Mouse (Mus musculus): Measurements from ENCODE around the gene Rph3a. TPM values are rescaled to one million over a fixed set of nuclear protein-coding genes. Genes with fewer than 3 reads are reported as not detected.

The Rph3a gene
- total and polyA plus RNA-seq, 3 experiments: not detected

DNA sequence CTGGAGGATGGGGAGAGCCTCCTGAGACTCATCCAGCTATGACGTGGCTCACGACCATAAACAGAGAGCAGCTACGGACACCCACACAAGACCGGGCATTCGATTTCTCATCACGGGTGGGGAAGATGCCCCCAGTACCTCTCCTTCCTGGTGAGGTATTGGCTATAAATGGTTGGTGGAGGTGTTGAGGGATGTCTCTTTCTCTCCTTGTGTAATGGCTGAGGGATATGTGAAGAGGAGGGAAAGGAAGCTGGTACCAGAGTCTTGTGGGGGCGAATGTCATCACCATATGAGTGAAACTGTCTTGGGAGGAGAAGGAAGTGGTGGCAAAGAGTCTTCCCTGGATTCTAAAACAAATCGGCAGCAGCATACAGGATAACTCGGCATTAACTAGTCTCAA lies 29.6 kb upstream of the Rph3a start:
- DNase-seq (ENCODE audit: extremely low read depth): no peak
- dilution Hi-C loops (cut with MboI; ENCODE audit: extremely low pct_ligation_motif_present, extremely low pct_unique_long_range_greater_than_20kb, low sequenced_read_pairs): no loop called here
- no peak overlapping the region for H3K4me2 ChIP-seq (ENCODE audit: insufficient read depth, low read depth, poor library complexity, severe bottlenecking)
- H3K9me3 ChIP-seq (replicated peaks; ENCODE audit: low read length): no peaks in the 10 kb centered on the region
- H3K79me2 ChIP-seq (replicated peaks; ENCODE audit: control insufficient read depth, extremely low read depth, insufficient read depth, poor library complexity, severe bottlenecking): no peaks in the 10 kb centered on the region
- H3K27me3 ChIP-seq (replicated peaks): peaks cover 44% of the 10 kb centered on the region
- no peaks in the 10 kb centered on the region for H3K4me1 ChIP-seq (ENCODE audit: control insufficient read depth in 1 of 2, insufficient read depth in 2 of 2)
- H3K36me3 ChIP-seq (replicated peaks in 1 of 2; ENCODE audit: control insufficient read depth in 1 of 2, insufficient read depth in 1 of 2, low read length in 1 of 2): no peaks in the 10 kb centered on the region
- H3K9ac ChIP-seq (ENCODE audit: insufficient read depth, low read depth): no peak overlapping the region
- in situ Hi-C loops (cut with MboI; ENCODE audit: low pct_ligation_motif_present, low pct_unique_long_range_greater_than_20kb, low sequenced_read_pairs): no loop called here
- no peak overlapping the region for H3K4me3 ChIP-seq (replicated peaks in 1 of 3; ENCODE audit: low read depth in 2 of 3, low read length in 2 of 3, poor library complexity in 1 of 3)
- TF ChIP-seq GABPA (IDR thresholded peaks at IDR 0.05; ENCODE audit: insufficient replicate concordance, low read depth, low read length) (no peak), ETS1 (conservative IDR thresholded peaks at IDR 0.05; ENCODE audit: low read depth, low read length) (no peak), KAT2A (IDR thresholded peaks at IDR 0.05; ENCODE audit: insufficient replicate concordance, low read length) (no peak), MAZ (IDR thresholded peaks at IDR 0.05; ENCODE audit: low read depth, low read length) (no peak), MYC (IDR thresholded peaks at IDR 0.05; ENCODE audit: low read depth, low read length) (no peak), PAX5 (IDR thresholded peaks at IDR 0.05; ENCODE audit: low read length) (no peak), BHLHE40 (IDR thresholded peaks at IDR 0.05; ENCODE audit: low read depth, low read length) (no peak), CHD2 (IDR thresholded peaks at IDR 0.05; ENCODE audit: low read length) (no peak), MAX (IDR thresholded peaks at IDR 0.05; ENCODE audit: low read length) (no peak), CHD1 (IDR thresholded peaks at IDR 0.05; ENCODE audit: low read depth, low read length) (no peak), ZC3H11A (IDR thresholded peaks at IDR 0.05; ENCODE audit: low read depth, low read length) (no peak), EP300 (IDR thresholded peaks at IDR 0.05; ENCODE audit: low read length) (no peak), CTCF (conservative IDR thresholded peaks at IDR 0.05 in 1 of 2, IDR thresholded peaks at IDR 0.05 in 1 of 2; ENCODE audit: low read depth in 2 of 2, low read length in 2 of 2) (no peak), RCOR1 (conservative IDR thresholded peaks at IDR 0.05; ENCODE audit: low read depth, low read length) (no peak), ELF1 (IDR thresholded peaks at IDR 0.05; ENCODE audit: low read depth, low read length) (no peak), RAD21 (IDR thresholded peaks at IDR 0.05; ENCODE audit: low read depth, low read length) (no peak), ZNF384 (IDR thresholded peaks at IDR 0.05; ENCODE audit: low read depth, low read length) (no peak), SIN3A (IDR thresholded peaks at IDR 0.05; ENCODE audit: low read length) (no peak), POLR2A (IDR thresholded peaks at IDR 0.05; ENCODE audit: low read depth, low read length) (no peak)
- H3K27ac ChIP-seq (ENCODE audit: insufficient read depth, low read depth): no peak overlapping the region

GRCm38 (mm10) chr5:121030161-121030560 lies 20.3 kb upstream of the Rph3a start:
- H3K9me3 ChIP-seq (replicated peaks; ENCODE audit: low read length): peaks cover 2% of the 10 kb centered on the region
- in situ Hi-C loops (cut with MboI; ENCODE audit: low pct_ligation_motif_present, low pct_unique_long_range_greater_than_20kb, low sequenced_read_pairs) (no loop called here), dilution Hi-C loops (cut with MboI; ENCODE audit: extremely low pct_ligation_motif_present, extremely low pct_unique_long_range_greater_than_20kb, low sequenced_read_pairs) (no loop called here)
- no peak overlapping the region for H3K9ac ChIP-seq (ENCODE audit: insufficient read depth, low read depth)
- H3K36me3 ChIP-seq (replicated peaks in 1 of 2; ENCODE audit: control insufficient read depth in 1 of 2, insufficient read depth in 1 of 2, low read length in 1 of 2): no peaks in the 10 kb centered on the region
- no peak overlapping the region for H3K27ac ChIP-seq (ENCODE audit: insufficient read depth, low read depth)
- H3K4me1 ChIP-seq (ENCODE audit: control insufficient read depth in 1 of 2, insufficient read depth in 2 of 2): peaks cover 0 to 3% of the 10 kb centered on the region in 2 experiments; a peak in 1 of 4 replicates
- H3K4me2 ChIP-seq (ENCODE audit: insufficient read depth, low read depth, poor library complexity, severe bottlenecking): no peak overlapping the region
- H3K79me2 ChIP-seq (replicated peaks; ENCODE audit: control insufficient read depth, extremely low read depth, insufficient read depth, poor library complexity, severe bottlenecking): no peaks in the 10 kb centered on the region
- no peak overlapping the region for H3K4me3 ChIP-seq (replicated peaks in 1 of 3; ENCODE audit: low read depth in 2 of 3, low read length in 2 of 3, poor library complexity in 1 of 3)
- TF ChIP-seq UBTF (IDR thresholded peaks at IDR 0.05; ENCODE audit: low read depth, low read length) (no peak), IRF4 (IDR thresholded peaks at IDR 0.05; ENCODE audit: low read depth, low read length) (no peak), NELFE (IDR thresholded peaks at IDR 0.05; ENCODE audit: low read depth, low read length) (no peak), USF1 (IDR thresholded peaks at IDR 0.05; ENCODE audit: low read depth, low read length) (no peak), HCFC1 (IDR thresholded peaks at IDR 0.05; ENCODE audit: low read depth, low read length) (no peak), ETS1 (conservative IDR thresholded peaks at IDR 0.05; ENCODE audit: low read depth, low read length) (no peak), PAX5 (IDR thresholded peaks at IDR 0.05; ENCODE audit: low read length) (no peak), SMC3 (IDR thresholded peaks at IDR 0.05; ENCODE audit: low read depth, low read length) (no peak), SIN3A (IDR thresholded peaks at IDR 0.05; ENCODE audit: low read length) (no peak), JUN (IDR thresholded peaks at IDR 0.05; ENCODE audit: insufficient read depth, low read depth, low read length) (no peak), EP300 (IDR thresholded peaks at IDR 0.05; ENCODE audit: low read length) (no peak), MAX (IDR thresholded peaks at IDR 0.05; ENCODE audit: low read length) (no peak), MEF2A (IDR thresholded peaks at IDR 0.05; ENCODE audit: borderline replicate concordance, low read depth, low read length) (no peak), CHD1 (IDR thresholded peaks at IDR 0.05; ENCODE audit: low read depth, low read length) (no peak), KAT2A (IDR thresholded peaks at IDR 0.05; ENCODE audit: insufficient replicate concordance, low read length) (no peak), CHD2 (IDR thresholded peaks at IDR 0.05; ENCODE audit: low read length) (no peak), ZC3H11A (IDR thresholded peaks at IDR 0.05; ENCODE audit: low read depth, low read length) (no peak), ZMIZ1 (IDR thresholded peaks at IDR 0.05; ENCODE audit: low read depth, low read length) (no peak), USF2 (conservative IDR thresholded peaks at IDR 0.05; ENCODE audit: low read depth, low read length) (no peak), CTCF (conservative IDR thresholded peaks at IDR 0.05 in 1 of 2, IDR thresholded peaks at IDR 0.05 in 1 of 2; ENCODE audit: low read depth in 2 of 2, low read length in 2 of 2) (no peak)
- no peak for DNase-seq (ENCODE audit: extremely low read depth)
- peaks cover 45% of the 10 kb centered on the region for H3K27me3 ChIP-seq (replicated peaks)

All from CH12.LX (cell line).